Mouse (Mus musculus) embryonic fibroblast, embryonic 13.5 days (primary cell): ENCODE results near the gene Arhgap10.

ENCODE experiments used
- CTCF ChIP-seq: IDR thresholded peaks from 2 replicates; pipeline ENCODE4 v1.5.1; 2011; ENCODE audit warnings: mild to moderate bottlenecking, control low read depth, low read length, moderate library complexity, borderline replicate concordance; ENCODE audit not compliant: insufficient read depth
- POLR2A ChIP-seq: IDR thresholded peaks from 2 replicates; pipeline ENCODE4 v1.6.1; 2011; ENCODE audit warnings: low read depth, mild to moderate bottlenecking, control low read depth, low read length, moderate library complexity

GRCm38 (mm10) chr8:77478155-77478912 is 39.4 kb downstream of the Arhgap10 start:
- TF ChIP-seq POLR2A: no peak
- no peak for TF ChIP-seq CTCF
